Mouse (Mus musculus): ENCODE measurements at regions not wholly inside any gene's neighbourhood (a gene's known extent, or its start where the extent isn't known, plus 50 kb on each side); places are given as distances from the start of the nearest gene placed in this dataset.
A peak's percentile ranks its signal among the peaks of the same experiment; 100 is the strongest.

GRCm38 (mm10) chr7:66593619-66594018 is 95.8 kb downstream of the Asb7 start:
- TF ChIP-seq POLR2A (IDR thresholded peaks at IDR 0.05; ENCODE audit: low read depth, low read length) = no peak
- no peak for TF ChIP-seq CTCF (IDR thresholded peaks at IDR 0.05; ENCODE audit: extremely low read depth, insufficient read length, insufficient replicate concordance, low read depth, low read length)
- 14% methylated on average over 3 of the region's 3 CpGs for WGBS
- Histone ChIP-seq H3K27ac (ENCODE audit: insufficient read depth, low read depth, low read length) (peak overlapping the region; percentile 74; the same call in 1 of the 2 replicates), H3K27me3 (ENCODE audit: control insufficient read depth, insufficient read depth, low read length) (no peaks in the 10 kb centered on the region), H3K36me3 (ENCODE audit: control insufficient read depth, insufficient read depth, low read length) (no peaks in the 10 kb centered on the region), H3K4me3 (ENCODE audit: low read depth, low read length) (no peak overlapping the region), H3K4me1 (ENCODE audit: control insufficient read depth, insufficient read depth, insufficient read length, low read length) (peaks cover 2% of the 10 kb centered on the region; the same call in 1 of the 2 replicates)

DNA sequence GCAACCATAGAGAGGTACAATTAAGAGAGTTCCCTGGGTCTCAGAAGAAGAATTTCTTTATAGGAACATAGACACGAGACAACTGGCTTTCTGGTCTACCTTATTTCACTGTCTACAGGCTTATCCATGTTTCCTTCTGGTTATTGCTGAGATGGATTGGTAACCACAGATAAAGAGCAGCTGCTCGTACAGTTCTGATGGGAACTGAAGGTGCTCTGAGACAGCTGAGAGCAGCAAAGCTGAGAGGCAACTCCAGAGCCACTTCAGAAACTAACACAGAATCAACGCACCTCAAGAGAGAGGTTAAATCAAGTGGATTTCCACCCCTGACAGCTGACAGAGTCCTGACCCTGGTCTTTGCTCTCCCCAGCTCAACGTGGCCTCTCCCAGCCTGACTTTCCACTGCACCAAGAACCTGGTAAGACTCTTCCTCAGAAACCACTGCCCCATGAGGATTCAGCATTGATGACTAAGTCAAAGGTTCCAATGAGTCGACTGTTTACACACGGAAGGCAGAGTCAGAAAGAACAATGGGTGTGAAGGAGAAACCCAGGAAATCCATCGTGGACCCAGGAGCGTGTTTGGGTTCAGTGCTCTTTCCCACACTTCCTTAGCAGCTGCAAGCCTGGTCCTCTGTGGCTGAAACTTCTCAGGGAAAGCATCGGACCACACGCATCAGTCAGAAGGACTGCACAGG is 97.7 kb downstream of the Asb7 start:
- TF ChIP-seq POLR2A (IDR thresholded peaks at IDR 0.05; ENCODE audit: low read depth, low read length) = no peak
- TF ChIP-seq CTCF (IDR thresholded peaks at IDR 0.05; ENCODE audit: extremely low read depth, insufficient read length, insufficient replicate concordance, low read depth, low read length) = no peak
- WGBS = 54% methylated on average over 10 of the region's 10 CpGs
- no peaks in the 10 kb centered on the region for H3K27me3 ChIP-seq (ENCODE audit: control insufficient read depth, insufficient read depth, low read length)
- H3K4me3 ChIP-seq (ENCODE audit: low read depth, low read length) = no peak overlapping the region
- H3K4me1 ChIP-seq (ENCODE audit: control insufficient read depth, insufficient read depth, insufficient read length, low read length) = peaks cover 2% of the 10 kb centered on the region; the same call in 1 of the 2 replicates
- no peaks in the 10 kb centered on the region for H3K36me3 ChIP-seq (ENCODE audit: control insufficient read depth, insufficient read depth, low read length)
- H3K27ac ChIP-seq (ENCODE audit: insufficient read depth, low read depth, low read length) = no peak overlapping the region

- no peak for TF ChIP-seq CTCF (IDR thresholded peaks at IDR 0.05; ENCODE audit: extremely low read depth, insufficient read length, insufficient replicate concordance, low read depth, low read length)
- 0 out of 2 replicates have a peak, but pooled peaks cover 2% of the 10 kb centered on the region for H3K4me1 ChIP-seq (ENCODE audit: control insufficient read depth, insufficient read depth, insufficient read length, low read length)
- 84% methylated on average over 1 of the region's 1 CpGs for WGBS
These were observed 102.9 kb downstream of the Asb7 start for GRCm38 (mm10) chr7:66586511-66586910.

DNA sequence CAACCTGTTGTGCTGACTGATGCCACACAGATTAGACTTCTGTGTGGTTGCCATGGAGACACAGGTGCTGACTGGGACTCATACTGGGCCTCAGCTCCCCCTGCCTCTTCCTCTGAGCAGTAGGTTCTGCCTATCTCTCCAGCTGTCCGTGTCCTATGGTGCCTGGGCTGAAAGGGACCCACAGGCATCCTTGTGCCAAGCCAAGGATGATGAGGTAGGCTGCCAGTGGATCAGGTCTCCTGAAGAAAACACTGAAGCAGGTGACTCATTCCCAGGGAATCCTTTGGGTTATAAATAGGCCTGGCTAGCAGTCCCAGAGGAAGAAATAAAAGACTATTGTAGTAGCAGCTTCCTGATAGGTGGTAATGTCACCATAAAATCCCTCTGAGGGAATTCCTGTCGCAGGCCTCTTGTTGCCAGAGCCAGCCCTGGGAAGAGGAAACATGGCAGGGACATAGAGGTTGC is 108.7 kb downstream of the Asb7 start:
- H3K27ac ChIP-seq (ENCODE audit: insufficient read depth, low read depth, low read length) = no peak overlapping the region
- H3K27me3 ChIP-seq (ENCODE audit: control insufficient read depth, insufficient read depth, low read length) = no peaks in the 10 kb centered on the region
- H3K4me3 ChIP-seq (ENCODE audit: low read depth, low read length) = no peak overlapping the region
- peaks cover 2% of the 10 kb centered on the region; the same call in 1 of the 2 replicates for H3K4me1 ChIP-seq (ENCODE audit: control insufficient read depth, insufficient read depth, insufficient read length, low read length)
- TF ChIP-seq CTCF (IDR thresholded peaks at IDR 0.05; ENCODE audit: extremely low read depth, insufficient read length, insufficient replicate concordance, low read depth, low read length) = no peak
- TF ChIP-seq POLR2A (IDR thresholded peaks at IDR 0.05; ENCODE audit: low read depth, low read length) = no peak
- 16% methylated on average over 2 of the region's 2 CpGs for WGBS
- H3K36me3 ChIP-seq (ENCODE audit: control insufficient read depth, insufficient read depth, low read length) = no peaks in the 10 kb centered on the region

More at GRCm38 (mm10) chr7:66586511-66586910, 102.9 kb downstream of the Asb7 start:
- Histone ChIP-seq H3K4me3 (ENCODE audit: low read depth, low read length) (no peak overlapping the region), H3K27me3 (ENCODE audit: control insufficient read depth, insufficient read depth, low read length) (no peaks in the 10 kb centered on the region), H3K36me3 (ENCODE audit: control insufficient read depth, insufficient read depth, low read length) (no peaks in the 10 kb centered on the region), H3K27ac (ENCODE audit: insufficient read depth, low read depth, low read length) (no peak overlapping the region)

GRCm38 (mm10) chr7:66576261-66576660 is 113.1 kb downstream of the Asb7 start:
- no peak overlapping the region for H3K4me3 ChIP-seq (ENCODE audit: low read depth, low read length)
- H3K36me3 ChIP-seq (ENCODE audit: control insufficient read depth, insufficient read depth, low read length) = no peaks in the 10 kb centered on the region
- H3K4me1 ChIP-seq (ENCODE audit: control insufficient read depth, insufficient read depth, insufficient read length, low read length) = no peaks in the 10 kb centered on the region; the same call in 1 of the 2 replicates
- no peaks in the 10 kb centered on the region for H3K27me3 ChIP-seq (ENCODE audit: control insufficient read depth, insufficient read depth, low read length)
- H3K27ac ChIP-seq (ENCODE audit: insufficient read depth, low read depth, low read length) = no peak overlapping the region
- TF ChIP-seq POLR2A (IDR thresholded peaks at IDR 0.05; ENCODE audit: low read depth, low read length) = no peak
- no peak for TF ChIP-seq CTCF (IDR thresholded peaks at IDR 0.05; ENCODE audit: extremely low read depth, insufficient read length, insufficient replicate concordance, low read depth, low read length)
- WGBS = 80% methylated on average over 7 of the region's 7 CpGs

- TF ChIP-seq CTCF (IDR thresholded peaks at IDR 0.05; ENCODE audit: extremely low read depth, insufficient read length, insufficient replicate concordance, low read depth, low read length) = no peak
- 58% methylated on average over 5 of the region's 5 CpGs for WGBS
- no peak overlapping the region for H3K4me3 ChIP-seq (ENCODE audit: low read depth, low read length)
- H3K27me3 ChIP-seq (ENCODE audit: control insufficient read depth, insufficient read depth, low read length) = no peaks in the 10 kb centered on the region
- no peaks in the 10 kb centered on the region for H3K4me1 ChIP-seq (ENCODE audit: control insufficient read depth, insufficient read depth, insufficient read length, low read length)
- H3K27ac ChIP-seq (ENCODE audit: insufficient read depth, low read depth, low read length) = no peak overlapping the region
- H3K36me3 ChIP-seq (ENCODE audit: control insufficient read depth, insufficient read depth, low read length) = no peaks in the 10 kb centered on the region
These were observed 117.9 kb downstream of the Asb7 start for GRCm38 (mm10) chr7:66571451-66571850.

DNA sequence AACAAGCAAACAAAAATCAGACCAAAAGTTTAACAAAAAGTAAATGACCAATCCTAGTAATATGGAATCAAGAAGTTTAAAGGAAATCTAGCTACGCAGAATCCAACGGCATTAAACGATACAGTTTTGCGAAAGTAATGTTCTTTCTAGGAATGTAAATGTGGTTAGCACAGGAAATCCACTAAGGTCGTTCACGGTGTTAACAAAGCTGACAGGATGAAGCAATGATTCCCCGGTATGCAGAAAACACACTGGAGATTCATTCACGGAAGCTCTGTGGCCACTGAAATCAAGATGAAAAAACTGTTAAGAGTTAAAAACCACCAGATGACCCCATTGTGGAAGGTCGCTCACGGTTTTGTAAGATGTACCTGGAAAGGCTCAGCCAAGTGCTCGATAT is 120.4 kb upstream of the Aldh1a3 start:
- WGBS = 73% methylated on average over 11 of the region's 11 CpGs
- Histone ChIP-seq H3K4me1 (ENCODE audit: control insufficient read depth, insufficient read depth, insufficient read length, low read length) (0 out of 2 replicates have a peak, but pooled peaks cover 4% of the 10 kb centered on the region), H3K27ac (ENCODE audit: insufficient read depth, low read depth, low read length) (no peak overlapping the region), H3K27me3 (ENCODE audit: control insufficient read depth, insufficient read depth, low read length) (no peaks in the 10 kb centered on the region), H3K36me3 (ENCODE audit: control insufficient read depth, insufficient read depth, low read length) (no peaks in the 10 kb centered on the region), H3K4me3 (ENCODE audit: low read depth, low read length) (no peak overlapping the region)
- TF ChIP-seq POLR2A (IDR thresholded peaks at IDR 0.05; ENCODE audit: low read depth, low read length) (no peak), CTCF (IDR thresholded peaks at IDR 0.05; ENCODE audit: extremely low read depth, insufficient read length, insufficient replicate concordance, low read depth, low read length) (no peak)
